Mouse (Mus musculus) MEL (cell line): ENCODE results near the gene Tox4. TPM values are rescaled to one million over a fixed set of nuclear protein-coding genes. Genes with fewer than 3 reads are reported as not detected.

ENCODE experiments used
- DNase-seq: peaks from one replicate; pipeline ENCODE4 v3.0.0; 2011; ENCODE audit warnings: low read depth, low spot score
- H3K27ac ChIP-seq: 2 replicates; pipeline ENCODE4 v1.5.1; 2012; ENCODE audit warnings: low read depth, mild to moderate bottlenecking, control low read depth, low read length, moderate library complexity; ENCODE audit not compliant: control insufficient read depth
- H3K27me3 ChIP-seq, 2 experiments: fragments of 150-350 bp in 1 of 2; sonication (generic) in 1 of 2; 2 replicates each; pipeline ENCODE4 v1.6.1; 2012; ENCODE audit warnings: low read length in 2 of 2, mild to moderate bottlenecking in 2 of 2, improper control_type of control experiment in 1 of 2, moderate library complexity in 1 of 2; ENCODE audit not compliant: insufficient read depth in 2 of 2, control insufficient read depth in 1 of 2
- H3K36me3 ChIP-seq, 2 experiments: 2 replicates each; pipeline ENCODE4 v1.6.1; 2012 to 2014; ENCODE audit warnings: low read length in 2 of 2, improper control_type of control experiment in 1 of 2, inconsistent platforms in 1 of 2, mild to moderate bottlenecking in 1 of 2; ENCODE audit not compliant: insufficient read depth in 2 of 2, control insufficient read depth in 1 of 2
- H3K4me1 ChIP-seq, 2 experiments: fragments of 150-350 bp in 1 of 2; sonication (generic) in 1 of 2; 2 replicates each; pipeline ENCODE4 v1.6.1; 2012; ENCODE audit warnings: low read length in 2 of 2, improper control_type of control experiment in 1 of 2, mild to moderate bottlenecking in 1 of 2; ENCODE audit not compliant: insufficient read depth in 2 of 2, control insufficient read depth in 1 of 2
- H3K4me3 ChIP-seq, 2 experiments: fragments of 150-350 bp in 1 of 2; sonication (generic) in 1 of 2; 2 replicates each; pipeline ENCODE4 v1.5.1; 2012; ENCODE audit warnings: low read depth in 2 of 2, low read length in 2 of 2, mild to moderate bottlenecking in 2 of 2, moderate library complexity in 2 of 2, control low read depth in 1 of 2, improper control_type of control experiment in 1 of 2; ENCODE audit not compliant: control insufficient read depth in 1 of 2, insufficient read depth in 1 of 2
- H3K79me2 ChIP-seq: 2 replicates; pipeline ENCODE4 v1.6.1; 2012; ENCODE audit warnings: mild to moderate bottlenecking, low read length, moderate library complexity; ENCODE audit not compliant: control insufficient read depth, poor library complexity, insufficient read depth
- H3K9ac ChIP-seq: 2 replicates; pipeline ENCODE4 v1.6.1; 2012; ENCODE audit warnings: low read depth, mild to moderate bottlenecking, control low read depth, low read length, moderate library complexity; ENCODE audit not compliant: control insufficient read depth, poor library complexity, severe bottlenecking
- H3K9me3 ChIP-seq: fragments of 150-350 bp; sonication (generic); replicated peaks from 2 replicates; pipeline ENCODE4 v1.6.1; 2012; ENCODE audit warnings: mild to moderate bottlenecking, low read length, improper control_type of control experiment, moderate library complexity; ENCODE audit not compliant: insufficient read depth
- CHD1 ChIP-seq: IDR thresholded peaks from 2 replicates; pipeline ENCODE4 v1.6.1; 2012; ENCODE audit warnings: low read depth, mild to moderate bottlenecking, inconsistent platforms, low read length, improper control_type of control experiment
- CHD2 ChIP-seq: IDR thresholded peaks from 2 replicates; pipeline ENCODE4 v1.6.1; 2011; ENCODE audit warnings: low read length, improper control_type of control experiment
- CTCF ChIP-seq, 3 experiments: IDR thresholded peaks in 2 of 3; conservative IDR thresholded peaks in 1 of 3; 2 replicates each; pipeline ENCODE4 v1.5.1; 2011 to 2012; ENCODE audit warnings: low read length in 3 of 3, low read depth in 2 of 3, mild to moderate bottlenecking in 2 of 3, improper control_type of control experiment in 1 of 3, inconsistent platforms in 1 of 3, mixed read lengths in 1 of 3, moderate library complexity in 1 of 3; ENCODE audit not compliant: control insufficient read depth in 1 of 3, insufficient read depth in 1 of 3, poor library complexity in 1 of 3, severe bottlenecking in 1 of 3
- ELF1 ChIP-seq: IDR thresholded peaks from 2 replicates; pipeline ENCODE4 v1.6.1; 2014; ENCODE audit warnings: low read depth, mild to moderate bottlenecking, inconsistent platforms, low read length, improper control_type of control experiment, moderate library complexity
- GABPA ChIP-seq: IDR thresholded peaks from 2 replicates; pipeline ENCODE4 v1.6.1; 2012; ENCODE audit warnings: low read depth, mild to moderate bottlenecking, inconsistent platforms, low read length, improper control_type of control experiment, moderate library complexity
- HCFC1 ChIP-seq: IDR thresholded peaks from 2 replicates; pipeline ENCODE4 v1.6.1; 2012; ENCODE audit warnings: low read depth, mild to moderate bottlenecking, inconsistent platforms, low read length, improper control_type of control experiment, moderate library complexity
- JUND ChIP-seq: IDR thresholded peaks from 2 replicates; pipeline ENCODE4 v1.6.1; 2011; ENCODE audit warnings: low read depth, mild to moderate bottlenecking, improper control_type of control experiment, low read length
- KAT2A ChIP-seq: conservative IDR thresholded peaks from 2 replicates; pipeline ENCODE4 v1.6.1; 2012; ENCODE audit warnings: low read depth, low read length, improper control_type of control experiment, inconsistent platforms
- MAZ ChIP-seq: IDR thresholded peaks from 2 replicates; pipeline ENCODE4 v1.6.1; 2012; ENCODE audit warnings: low read depth, mild to moderate bottlenecking, inconsistent platforms, low read length, improper control_type of control experiment
- MEF2A ChIP-seq: IDR thresholded peaks from 2 replicates; pipeline ENCODE4 v1.6.1; 2014; ENCODE audit warnings: low read depth, mild to moderate bottlenecking, inconsistent platforms, low read length, improper control_type of control experiment; ENCODE audit not compliant: poor library complexity, insufficient replicate concordance, severe bottlenecking; ENCODE audit errors: extremely low read depth
- MXI1 ChIP-seq: IDR thresholded peaks from 2 replicates; pipeline ENCODE4 v1.6.1; 2011; ENCODE audit warnings: mild to moderate bottlenecking, low read depth, low read length, improper control_type of control experiment
- MYC ChIP-seq: IDR thresholded peaks from 2 replicates; pipeline ENCODE4 v1.6.1; 2011; ENCODE audit warnings: low read depth, mild to moderate bottlenecking, low read length, improper control_type of control experiment, moderate library complexity
- NELFE ChIP-seq: IDR thresholded peaks from 2 replicates; pipeline ENCODE4 v1.6.1; 2011; ENCODE audit warnings: low read depth, low read length, improper control_type of control experiment
- NRF1 ChIP-seq: IDR thresholded peaks from 2 replicates; pipeline ENCODE4 v1.6.1; 2014; ENCODE audit warnings: low read depth, mild to moderate bottlenecking, inconsistent platforms, low read length, improper control_type of control experiment, moderate library complexity; ENCODE audit not compliant: poor library complexity, insufficient read depth, severe bottlenecking
- POLR2A ChIP-seq, 2 experiments: IDR thresholded peaks; 2 replicates each; pipeline ENCODE4 v1.6.1; 2011 to 2012; ENCODE audit warnings: low read length in 2 of 2, mild to moderate bottlenecking in 2 of 2, control low read depth in 1 of 2, improper control_type of control experiment in 1 of 2, low read depth in 1 of 2, moderate library complexity in 1 of 2; ENCODE audit not compliant: control insufficient read depth in 1 of 2, insufficient read depth in 1 of 2, poor library complexity in 1 of 2
- POLR2AphosphoS2 ChIP-seq: IDR thresholded peaks from 2 replicates; pipeline ENCODE4 v1.6.1; 2011; ENCODE audit warnings: low read length, improper control_type of control experiment
- SIN3A ChIP-seq: IDR thresholded peaks from 2 replicates; pipeline ENCODE4 v1.6.1; 2012; ENCODE audit warnings: low read length, improper control_type of control experiment, inconsistent platforms
- TBP ChIP-seq: IDR thresholded peaks from 2 replicates; pipeline ENCODE4 v1.8.0; 2011; ENCODE audit warnings: low read depth, low read length, improper control_type of control experiment
- TCF12 ChIP-seq: IDR thresholded peaks from 2 replicates; pipeline ENCODE4 v1.6.1; 2014; ENCODE audit warnings: low read depth, mild to moderate bottlenecking, inconsistent platforms, low read length, improper control_type of control experiment, moderate library complexity
- UBTF ChIP-seq: IDR thresholded peaks from 2 replicates; pipeline ENCODE4 v1.6.1; 2012; ENCODE audit warnings: low read depth, mild to moderate bottlenecking, inconsistent platforms, low read length, improper control_type of control experiment, moderate library complexity, borderline replicate concordance; ENCODE audit not compliant: insufficient read depth
- ZNF384 ChIP-seq: IDR thresholded peaks from 2 replicates; pipeline ENCODE4 v1.6.1; 2012; ENCODE audit warnings: low read depth, mild to moderate bottlenecking, inconsistent platforms, low read length, improper control_type of control experiment
- polyA plus RNA-seq, 2 experiments: library from polyadenylated mRNA; stranded (reverse) in 1 of 2; unstranded in 1 of 2; fragments of >175 nt in 1 of 2; fragments of >200 nt in 1 of 2; gene quantifications; 2 replicates each; pipeline versions ENCODE4 v1.2.1 to v1.2.4; 2012; ENCODE audit warnings: low replicate concordance in 2 of 2, low read depth in 1 of 2; ENCODE audit not compliant: insufficient read length in 2 of 2, insufficient read depth in 1 of 2, missing spikeins in 1 of 2
- total RNA-seq: library from RNA; depleted of rRNA; stranded (reverse); fragments of 300-350 nt; gene quantifications from 2 replicates; pipeline ENCODE4 v1.2.3, GENCODE M21; 2012

The Tox4 gene
- total and polyA plus RNA-seq, 3 experiments = 35.1 to 42.2 TPM; not detected in 1

GRCm38 (mm10) chr14:52236216-52236615 is 42.7 kb upstream of the Tox4 start (continued):
- no peak for TF ChIP-seq MYC
- TF ChIP-seq GABPA = no peak
- peak; percentile 69 for TF ChIP-seq TCF12

GRCm38 (mm10) chr14:52244041-52244689 is 34.8 kb upstream of the Tox4 start:
- H3K9me3 ChIP-seq = no peaks in the 10 kb centered on the region
- H3K79me2 ChIP-seq = peaks cover 58% of the 10 kb centered on the region
- peak; percentile 99 for DNase-seq
- no peaks in the 10 kb centered on the region for H3K27me3 ChIP-seq
- peaks cover 2 to 12% of the 10 kb centered on the region in 2 experiments; a peak in 3 of 4 replicates for H3K4me1 ChIP-seq
- H3K27ac ChIP-seq = peak overlapping the region; percentile 89
- peaks cover 0 to 24% of the 10 kb centered on the region in 2 experiments; a peak in 3 of 4 replicates for H3K36me3 ChIP-seq
- TF ChIP-seq NRF1 (peak; percentile 60), SIN3A (peak; percentile 62), CHD2 (peak; percentile 90), MEF2A (no peak), ELF1 (peak; percentile 59), CHD1 (no peak), HCFC1 (peak; percentile 89), TBP (peak; percentile 29; the same call in 1 of the 2 replicates), TCF12 (0 out of 2 replicates have a peak, but pooled peaks have one; percentile 32), POLR2AphosphoS2 (peak; percentile 92), CTCF (IDR thresholded peaks at IDR 0.05 in 2 of 3, conservative IDR thresholded peaks at IDR 0.05 in 1 of 3; ENCODE audit: control insufficient read depth in 1 of 3, insufficient read depth in 1 of 3, low read depth in 2 of 3, low read length in 3 of 3, poor library complexity in 1 of 3, severe bottlenecking in 1 of 3) (no peak), JUND (no peak), MAZ (no peak), ZNF384 (no peak), MXI1 (peak; percentile 40), KAT2A (peak; percentile 72), UBTF (no peak), POLR2A (IDR thresholded peaks at IDR 0.05; ENCODE audit: control insufficient read depth in 1 of 2, insufficient read depth in 1 of 2, low read depth in 1 of 2, low read length in 2 of 2, poor library complexity in 1 of 2) (peak in 1 of 2 experiments; percentile 79; a peak in 3 of 4 replicates), NELFE (peak; percentile 43; the same call in 1 of the 2 replicates)
- peak overlapping the region; percentile 82 for H3K9ac ChIP-seq
- H3K4me3 ChIP-seq = peak overlapping the region; percentile 75 to 80
